Mouse (Mus musculus) intestine, embryonic 14.5 days (tissue): ENCODE data around the gene Sprr2k. TPM values are rescaled to one million over a fixed set of nuclear protein-coding genes. Genes with fewer than 3 reads are reported as not detected.

Experiments
- ATAC-seq: fragments of 200-750 bp; cut with Nextera tagmentation; replicated peaks from 2 replicates; pipeline ENCODE4 v1.8.0; 2017; ENCODE audit warnings: low read depth, moderate number of reproducible peaks, moderate TSS enrichment, moderate library complexity; ENCODE audit not compliant: low FRiP score, low TSS enrichment
- DNase-seq: peaks from one replicate; pipeline ENCODE4 v3.0.0-alpha.2; 2018; ENCODE audit warnings: low spot score
- H3K27ac ChIP-seq: fragments of 300-500 bp; sonication (generic); 2 replicates; pipeline ENCODE4 v1.5.1; 2014; ENCODE audit warnings: low read depth, mild to moderate bottlenecking, control low read depth
- H3K27me3 ChIP-seq: fragments of 300-500 bp; sonication (generic); replicated peaks from 2 replicates; pipeline ENCODE4 v1.6.1; 2014; ENCODE audit warnings: low read length, control low read depth; ENCODE audit not compliant: control insufficient read depth, insufficient read depth
- H3K36me3 ChIP-seq: fragments of 300-500 bp; sonication (generic); 2 replicates; pipeline ENCODE4 v1.6.1; 2014; ENCODE audit warnings: low read length, control low read depth; ENCODE audit not compliant: control insufficient read depth, insufficient read depth
- H3K4me1 ChIP-seq: fragments of 300-500 bp; sonication (generic); replicated peaks from 2 replicates; pipeline ENCODE4 v1.6.1; 2014; ENCODE audit warnings: low read length, control low read depth, mixed read lengths; ENCODE audit not compliant: control insufficient read depth, insufficient read depth
- H3K4me2 ChIP-seq: fragments of 300-500 bp; sonication (generic); 2 replicates; pipeline ENCODE4 v1.6.1; 2014; ENCODE audit warnings: low read length
- H3K4me3 ChIP-seq: fragments of 300-500 bp; sonication (generic); 2 replicates; pipeline ENCODE4 v1.5.1; 2014; ENCODE audit warnings: low read depth, low read length, control low read depth, mixed read lengths
- H3K9ac ChIP-seq: fragments of 300-500 bp; sonication (generic); 2 replicates; pipeline ENCODE4 v1.6.1; 2014; ENCODE audit warnings: mild to moderate bottlenecking, low read length
- H3K9me3 ChIP-seq: fragments of 300-500 bp; sonication (generic); 2 replicates; pipeline ENCODE4 v1.6.1; 2016; ENCODE audit warnings: low read length, control low read depth; ENCODE audit not compliant: control insufficient read depth
- WGBS: fragments of 180-500 bp; shearing (Covaris S2); extraction: QIAGEN DNeasy Blood & Tissue Kit; methylation state at CpG from one replicate; pipeline ENCODE4 v1.1.7; 2014; 5-methylcytosine and 5-hydroxymethylcytosine counted together
- polyA plus RNA-seq: library from polyadenylated mRNA; unstranded; fragments of >200 nt; fragmentation: Nextera tagmentation; extraction: Ambion mirVana; gene quantifications from 2 replicates; pipeline ENCODE4 v1.2.1, GENCODE M21; 2014

Sprr2k gene
- polyA plus RNA-seq, result 0.30 and 0.31 TPM in 2 replicates

DNA sequence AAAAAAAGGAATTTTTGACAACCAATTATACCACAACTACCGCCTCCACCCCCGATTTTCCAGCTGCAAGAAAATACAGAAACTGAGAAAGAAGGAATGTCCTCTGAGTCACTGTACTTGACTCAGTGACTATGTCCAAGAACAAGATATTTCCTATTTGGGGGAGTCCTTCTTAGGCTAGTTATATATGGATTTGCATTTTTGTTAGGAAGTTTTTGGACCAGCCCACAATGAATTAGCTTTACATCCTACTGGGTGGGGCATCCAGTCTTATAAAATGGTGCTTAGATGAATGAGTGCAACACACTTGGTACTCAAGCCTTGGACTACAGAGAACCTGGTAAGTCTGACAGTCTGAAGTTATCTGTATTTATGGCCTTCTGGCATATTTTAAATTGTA, at the start of gene Sprr2k:
Sprr2k (plus strand) TSS at position 301 of the 400 bp plus-strand sequence.
- H3K9ac ChIP-seq, result no peak within 1 kb of the TSS
- H3K36me3 ChIP-seq, result no peaks in the 10 kb centered on the region
- no peak within 1 kb of the TSS for H3K4me2 ChIP-seq
- 82% methylated on average over 2 of the region's 2 CpGs for WGBS
- no peaks in the 10 kb centered on the region for H3K27me3 ChIP-seq
- DNase-seq, result no peak
- H3K9me3 ChIP-seq, result no peaks in the 10 kb centered on the region
- no peak for ATAC-seq
- no peaks in the 10 kb centered on the region for H3K4me1 ChIP-seq
- no peak within 1 kb of the TSS for H3K4me3 ChIP-seq
- H3K27ac ChIP-seq, result no peak within 1 kb of the TSS

DNA sequence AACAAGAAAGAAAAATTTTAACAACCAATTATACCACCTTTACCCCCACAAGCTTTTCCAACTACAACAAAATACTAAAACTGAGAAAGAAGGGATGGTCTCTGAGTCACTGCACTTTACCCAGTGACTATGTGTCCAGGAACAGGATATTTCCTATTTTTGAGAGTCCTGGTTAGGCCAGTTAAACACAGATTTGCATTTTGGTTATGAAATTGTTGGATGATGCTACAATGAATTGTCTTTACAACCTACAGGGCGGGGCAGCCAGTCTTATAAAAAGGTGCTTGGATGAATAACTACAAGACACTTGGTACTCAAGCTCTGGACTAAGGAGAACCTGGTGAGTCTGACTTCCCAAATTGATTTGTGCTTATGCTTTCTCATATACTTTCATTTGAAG, 47.0 kb upstream of the Sprr2k start, which contains the start of gene Sprr2h:
Sprr2h (plus strand) TSS at position 301 of the 400 bp plus-strand sequence.
- no peak within 1 kb of the TSS for H3K4me3 ChIP-seq
- WGBS, result 90% methylated on average over 1 of the region's 1 CpGs
- H3K9ac ChIP-seq, result no peak within 1 kb of the TSS
- no peak for ATAC-seq
- no peak within 1 kb of the TSS for H3K27ac ChIP-seq
- no peaks in the 10 kb centered on the region for H3K4me1 ChIP-seq
- DNase-seq, result no peak
- H3K9me3 ChIP-seq, result no peaks in the 10 kb centered on the region
- H3K4me2 ChIP-seq, result no peak within 1 kb of the TSS
- no peaks in the 10 kb centered on the region for H3K27me3 ChIP-seq
- no peaks in the 10 kb centered on the region for H3K36me3 ChIP-seq

DNA sequence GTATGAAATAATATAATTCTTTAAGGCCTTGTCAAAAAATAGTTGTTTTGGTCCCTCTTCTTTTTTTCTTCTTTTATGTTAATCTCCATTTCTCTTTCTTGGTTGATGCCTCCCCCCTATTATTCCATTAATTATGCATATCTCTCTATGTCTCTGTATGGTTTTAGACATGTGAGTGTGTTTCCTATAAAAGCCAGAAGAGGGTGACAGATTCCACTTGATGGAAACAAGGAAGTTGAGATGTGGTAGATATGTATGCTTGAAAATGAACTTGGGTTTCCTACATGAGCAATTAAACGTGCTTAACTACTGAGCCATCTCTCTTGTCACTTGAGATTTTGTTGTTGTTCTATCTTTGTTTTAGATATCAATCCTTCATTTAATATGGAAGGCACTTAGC, 38.1 kb upstream of the Sprr2k start:
- no peak overlapping the region for H3K27ac ChIP-seq
- no peaks in the 10 kb centered on the region for H3K4me1 ChIP-seq
- no peak overlapping the region for H3K9ac ChIP-seq
- WGBS, result 50% methylated on average over 1 of the region's 1 CpGs
- no peak overlapping the region for H3K4me2 ChIP-seq
- no peaks in the 10 kb centered on the region for H3K36me3 ChIP-seq
- DNase-seq (no peak), ATAC-seq (no peak)
- H3K27me3 ChIP-seq, result no peaks in the 10 kb centered on the region
- H3K4me3 ChIP-seq, result no peak overlapping the region
- no peaks in the 10 kb centered on the region for H3K9me3 ChIP-seq

DNA sequence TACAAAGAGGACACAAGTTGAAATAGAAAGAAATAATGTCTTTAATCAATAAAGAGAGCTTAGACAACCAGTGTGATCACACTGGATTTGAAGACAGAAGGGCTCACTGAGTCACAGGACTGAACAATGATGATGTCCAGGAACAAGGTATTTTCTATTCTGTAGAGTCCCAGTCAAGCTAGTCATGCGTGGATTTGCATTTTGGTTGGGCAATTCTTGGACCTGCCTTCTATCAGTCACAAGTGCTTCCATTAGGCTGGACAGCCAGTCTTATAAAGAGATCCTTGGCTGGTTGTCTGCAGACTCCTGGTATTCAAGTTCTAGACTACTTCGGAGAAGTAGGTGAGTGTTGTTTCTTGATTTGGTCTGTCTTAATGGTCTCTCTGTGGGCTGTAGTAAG, 24.7 kb upstream of the Sprr2k start, which contains the start of gene Sprr2i:
Sprr2i (plus strand) TSS at position 301 of the 400 bp plus-strand sequence.
- WGBS, result 93% methylated on average over 2 of the region's 2 CpGs
- H3K4me1 ChIP-seq, result no peaks in the 10 kb centered on the region

DNA sequence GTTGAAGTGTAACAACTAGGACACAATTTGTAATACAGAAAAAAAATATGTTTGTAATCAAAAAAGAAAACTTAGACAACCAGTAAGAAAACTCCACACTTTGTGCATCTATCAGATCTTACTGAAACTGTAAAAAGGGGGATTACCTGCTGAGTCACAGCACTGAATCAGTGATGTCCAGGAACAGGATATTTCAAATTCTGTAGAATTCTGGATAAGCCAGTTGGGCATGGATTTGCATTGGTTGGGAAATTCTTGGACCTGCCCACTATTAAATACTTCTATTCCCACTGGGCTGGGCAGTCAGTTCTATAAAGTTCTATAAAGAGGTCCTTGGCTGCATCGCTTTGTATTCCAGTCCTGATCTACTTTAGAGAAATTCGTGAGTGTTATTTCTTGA, 14.6 kb upstream of the Sprr2k start, which contains the start of gene Sprr2j-ps:
Sprr2j-ps (plus strand) TSS at position 301 of the 400 bp plus-strand sequence.
- Histone ChIP-seq H3K9me3 (no peaks in the 10 kb centered on the region), H3K36me3 (no peaks in the 10 kb centered on the region), H3K27me3 (no peaks in the 10 kb centered on the region), H3K27ac (no peak within 1 kb of the TSS), H3K4me1 (no peaks in the 10 kb centered on the region), H3K4me3 (no peak within 1 kb of the TSS), H3K9ac (no peak within 1 kb of the TSS), H3K4me2 (no peak within 1 kb of the TSS)
- WGBS, result 89% methylated on average over 2 of the region's 2 CpGs
- DNase-seq, result no peak
- ATAC-seq, result no peak

More for the DNA sequence above, 24.7 kb upstream of the Sprr2k start, which contains the start of gene Sprr2i:
- Histone ChIP-seq H3K9me3 (no peaks in the 10 kb centered on the region), H3K4me2 (no peak within 1 kb of the TSS), H3K9ac (no peak within 1 kb of the TSS), H3K27me3 (no peaks in the 10 kb centered on the region), H3K4me3 (no peak within 1 kb of the TSS), H3K36me3 (no peaks in the 10 kb centered on the region), H3K27ac (no peak within 1 kb of the TSS)
- ATAC-seq (no peak), DNase-seq (no peak)

DNA sequence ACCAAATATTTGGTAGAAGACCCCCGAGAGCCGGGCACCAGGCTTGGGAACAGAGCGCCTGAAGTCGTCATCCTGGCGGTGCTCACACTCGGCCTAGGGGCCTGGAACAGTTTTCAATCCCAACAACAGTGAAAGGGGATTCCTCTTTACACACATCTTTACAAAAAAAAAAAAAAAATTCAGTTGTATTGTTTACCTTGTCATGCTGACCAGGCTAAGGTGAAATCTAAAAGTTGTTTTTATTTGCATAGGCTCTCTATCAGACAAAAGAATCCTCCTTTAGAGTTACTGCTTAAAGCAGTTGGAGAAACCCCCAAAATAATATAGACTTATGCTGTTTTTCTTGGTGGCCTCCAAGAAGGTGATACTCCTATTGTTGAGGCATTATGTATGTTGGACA, 3.1 kb upstream of the Sprr2k start, which contains the start of gene Gm9774:
Gm9774 (minus strand) TSS at position 101 of the 400 bp plus-strand sequence.
- Histone ChIP-seq H3K4me1 (no peaks in the 10 kb centered on the region), H3K9me3 (no peaks in the 10 kb centered on the region), H3K4me3 (no peak within 1 kb of the TSS), H3K9ac (no peak within 1 kb of the TSS), H3K4me2 (no peak within 1 kb of the TSS), H3K27ac (no peak within 1 kb of the TSS), H3K36me3 (no peaks in the 10 kb centered on the region), H3K27me3 (no peaks in the 10 kb centered on the region)
- no peak for DNase-seq
- 93% methylated on average over 6 of the region's 6 CpGs for WGBS
- no peak for ATAC-seq

GRCm38 (mm10) chr3:92438689-92439088, 6.3 kb downstream of the Sprr2k start, which contains the start of gene Sprr1b:
Gene Sprr1b (minus strand): TSS chr3:92438789.
- Histone ChIP-seq H3K4me1 (no peaks in the 10 kb centered on the region), H3K4me2 (no peak within 1 kb of the TSS), H3K4me3 (no peak within 1 kb of the TSS), H3K9ac (no peak within 1 kb of the TSS), H3K36me3 (no peaks in the 10 kb centered on the region), H3K27me3 (no peaks in the 10 kb centered on the region), H3K27ac (no peak within 1 kb of the TSS), H3K9me3 (no peaks in the 10 kb centered on the region)
- ATAC-seq (no peak), DNase-seq (no peak)
- 89% methylated on average over 3 of the region's 3 CpGs for WGBS

- DNase-seq, result no peak
- no peaks in the 10 kb centered on the region for H3K27me3 ChIP-seq
- H3K9me3 ChIP-seq, result no peaks in the 10 kb centered on the region
- H3K4me3 ChIP-seq, result no peak overlapping the region
- no peak overlapping the region for H3K4me2 ChIP-seq
- no peaks in the 10 kb centered on the region for H3K4me1 ChIP-seq
- WGBS, result 88% methylated on average over 3 of the region's 3 CpGs
- ATAC-seq, result no peak
- H3K36me3 ChIP-seq, result no peaks in the 10 kb centered on the region
- no peak overlapping the region for H3K27ac ChIP-seq
- no peak overlapping the region for H3K9ac ChIP-seq
Measured at GRCm38 (mm10) chr3:92440177-92440576, 7.8 kb downstream of the Sprr2k start.

- Histone ChIP-seq H3K9ac (no peak overlapping the region), H3K27me3 (no peaks in the 10 kb centered on the region), H3K9me3 (no peaks in the 10 kb centered on the region), H3K4me3 (no peak overlapping the region), H3K4me2 (no peak overlapping the region), H3K4me1 (no peaks in the 10 kb centered on the region), H3K27ac (no peak overlapping the region), H3K36me3 (no peaks in the 10 kb centered on the region)
- DNase-seq (no peak), ATAC-seq (no peak)
- WGBS, result 75% methylated on average over 5 of the region's 5 CpGs
Measured at GRCm38 (mm10) chr3:92455151-92455550, 22.8 kb downstream of the Sprr2k start.
